Mouse (Mus musculus): Measurements from ENCODE around the gene Prc1.

Prc1 gene

GRCm38 (mm10) chr7:80294062-80294763, at the start of gene Prc1:
Prc1 (plus strand) TSS chr7:80294450.
- DNase-seq (ENCODE audit: inconsistent ontology term) = peak; percentile 99

DNA sequence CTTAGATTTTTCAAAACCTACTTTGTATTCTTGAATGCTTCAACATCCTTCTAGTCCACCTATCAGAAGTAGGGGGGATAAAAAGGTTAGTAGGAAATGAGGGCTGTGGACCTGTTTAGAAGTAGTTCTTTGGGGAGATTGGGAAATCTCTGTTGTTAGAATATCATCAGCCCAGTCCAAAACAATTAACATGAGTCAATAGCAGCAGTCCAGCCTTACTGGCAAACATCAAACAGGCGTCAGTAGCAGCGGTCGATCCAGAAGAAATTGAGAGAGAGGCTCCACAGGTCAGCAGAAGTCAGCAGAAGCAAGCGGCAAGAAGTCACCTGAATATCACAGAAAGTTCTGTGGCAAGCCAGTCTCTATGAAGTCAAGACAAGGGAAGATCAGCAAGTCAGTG, 49.4 kb upstream of the Prc1 start:
- DNase-seq (ENCODE audit: inconsistent ontology term) = no peak

DNA sequence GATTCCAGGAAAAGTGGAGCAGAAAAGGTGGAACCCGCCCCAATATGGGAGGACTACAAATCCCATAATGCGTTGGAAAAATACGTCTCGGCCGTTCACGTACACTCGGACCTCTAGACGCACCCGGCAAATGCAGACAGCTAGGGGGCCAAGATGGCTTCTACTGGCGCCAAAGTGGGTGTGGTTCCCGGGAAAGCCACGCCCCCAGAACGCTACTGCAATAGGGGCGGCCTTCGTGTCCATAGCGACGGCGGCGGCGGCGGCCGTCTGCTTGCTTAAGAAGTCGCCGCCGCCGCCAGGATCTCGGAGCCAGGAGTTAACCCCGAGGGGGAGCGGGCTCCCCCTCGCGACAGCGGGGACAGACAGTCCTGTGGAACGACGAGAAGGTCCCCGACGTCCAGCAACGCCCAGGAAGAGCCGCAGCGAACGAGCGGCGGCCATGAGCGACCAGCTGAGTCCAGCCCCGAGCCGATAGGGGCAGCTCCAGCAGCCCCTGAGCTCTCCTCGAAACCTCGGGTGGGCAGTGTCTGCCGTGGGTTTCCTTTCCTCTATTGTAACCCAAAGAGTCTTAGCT, 48.0 kb upstream of the Prc1 start, which contains the start of gene Ttll13:
Ttll13 (plus strand) TSS at position 229 of the 574 bp plus-strand sequence.
- DNase-seq (ENCODE audit: inconsistent ontology term) = peak; percentile 99

- no peak for DNase-seq (ENCODE audit: inconsistent ontology term)
Measured at GRCm38 (mm10) chr7:80246859-80247258, 47.4 kb upstream of the Prc1 start.

GRCm38 (mm10) chr7:80252437-80252836, 41.8 kb upstream of the Prc1 start:
- no peak for DNase-seq (ENCODE audit: inconsistent ontology term)

DNA sequence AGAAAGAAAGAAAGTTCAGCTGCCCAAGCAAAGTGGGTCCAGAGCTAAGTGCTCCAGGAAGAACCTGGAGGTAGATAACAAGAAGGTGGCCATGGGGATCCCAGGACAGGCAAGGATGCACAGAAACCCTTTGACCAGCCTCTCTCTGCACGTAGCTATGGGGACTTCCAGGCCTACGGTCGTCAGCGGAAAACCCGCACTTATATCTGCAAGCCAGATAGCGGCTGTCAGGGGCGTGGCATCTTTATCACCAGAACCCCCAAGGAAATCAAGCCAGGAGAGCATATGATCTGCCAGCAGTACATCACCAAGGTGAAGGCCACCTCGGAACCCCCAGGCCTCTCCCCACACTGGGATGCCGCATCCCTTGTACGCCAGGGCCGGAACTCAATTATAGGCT, 41.4 kb upstream of the Prc1 start:
- DNase-seq (ENCODE audit: inconsistent ontology term) = no peak

- no peak for DNase-seq (ENCODE audit: inconsistent ontology term)
Measured at GRCm38 (mm10) chr7:80255981-80256380, 38.3 kb upstream of the Prc1 start.

DNA sequence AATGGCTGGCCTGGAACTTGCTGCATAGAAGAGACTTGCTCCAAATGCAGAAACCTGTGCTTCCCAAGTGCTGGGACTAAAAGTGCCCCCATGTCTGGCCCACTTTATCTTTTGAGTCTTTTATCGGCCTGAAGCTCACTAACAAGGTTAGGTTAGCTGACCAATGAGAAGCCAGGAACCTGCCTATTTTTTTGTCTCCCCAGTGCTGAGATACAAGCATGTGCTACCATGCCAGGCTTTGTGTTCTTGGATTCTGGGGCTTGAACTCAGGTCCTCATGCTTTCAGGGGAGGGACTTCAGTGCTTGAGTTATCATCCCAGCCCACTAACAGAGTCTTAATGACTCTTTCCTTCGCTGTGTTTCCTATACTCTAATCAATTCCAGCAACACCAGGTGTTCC, 36.5 kb upstream of the Prc1 start:
- no peak for DNase-seq (ENCODE audit: inconsistent ontology term)

DNA sequence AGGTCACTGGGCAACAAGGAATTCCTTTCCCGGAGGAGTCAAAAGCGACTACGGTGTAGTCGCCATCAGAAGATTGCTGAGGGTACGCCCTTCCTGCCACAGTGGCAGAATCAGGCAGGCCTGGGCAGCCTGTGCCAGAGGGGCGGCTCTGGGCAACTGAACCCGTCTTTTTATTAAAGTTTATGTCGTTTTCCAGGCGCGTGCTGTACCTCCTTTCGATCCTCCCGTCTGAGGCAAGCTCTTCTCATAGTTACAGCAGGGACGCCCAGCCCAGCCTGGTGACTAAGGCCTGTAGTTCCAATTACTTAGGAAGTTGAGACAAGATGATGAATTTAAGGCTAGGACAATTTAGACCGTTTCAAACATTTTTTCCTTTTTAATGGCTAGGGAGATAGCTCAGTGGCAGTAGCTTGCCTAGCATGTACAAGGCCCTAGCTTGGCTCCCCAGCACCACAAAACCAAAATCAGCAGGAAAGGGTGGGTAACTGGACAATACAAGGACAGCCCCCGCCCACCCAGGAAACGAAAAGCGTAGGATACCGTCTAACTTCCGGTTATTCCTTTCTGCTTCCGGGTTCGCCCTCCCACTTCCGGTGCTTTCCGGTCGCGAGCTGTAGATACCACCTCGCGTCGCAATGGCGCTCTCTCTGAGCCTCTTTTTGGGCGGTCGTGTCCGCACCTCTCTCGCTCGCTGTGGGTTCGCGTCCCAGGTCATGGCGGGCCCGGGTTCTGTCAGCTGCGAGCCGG, 33.5 kb upstream of the Prc1 start, which contains the start of gene Ngrn:
Ngrn (plus strand) TSS at position 591 of the 747 bp plus-strand sequence.
- DNase-seq (ENCODE audit: inconsistent ontology term) = peak; percentile 90

DNA sequence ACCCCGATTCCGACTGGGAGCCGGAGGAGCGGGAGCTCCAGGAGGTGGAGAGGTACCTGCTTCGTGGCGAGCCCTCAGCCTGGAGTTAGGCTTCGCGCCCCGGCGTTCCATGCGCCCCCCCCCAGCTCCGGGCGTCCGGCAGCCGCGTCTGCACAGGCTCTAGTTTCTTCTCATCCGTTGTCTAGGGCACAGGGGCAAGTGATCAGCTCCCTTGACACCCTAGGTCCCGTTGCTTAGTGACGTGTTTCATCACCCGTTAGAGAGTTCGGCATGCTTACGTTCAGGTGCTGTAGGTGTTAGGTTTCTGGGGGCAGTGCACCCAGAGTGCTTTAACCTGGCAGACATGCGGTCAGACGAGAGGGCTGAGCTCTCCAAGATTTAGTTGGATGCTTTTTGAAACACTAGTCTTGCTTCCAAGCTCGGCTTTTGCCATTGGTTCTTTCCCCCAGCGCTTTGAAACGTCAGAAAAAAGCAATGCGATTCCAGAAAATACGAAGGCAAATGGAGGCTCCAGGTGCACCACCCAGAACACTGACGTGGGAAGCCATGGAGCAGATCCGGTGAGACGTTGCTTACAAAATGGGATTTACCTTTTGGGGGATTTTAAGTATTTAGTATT, 32.8 kb upstream of the Prc1 start:
- no peak for DNase-seq (ENCODE audit: inconsistent ontology term)

- no peak for DNase-seq (ENCODE audit: inconsistent ontology term)
Measured at GRCm38 (mm10) chr7:80264606-80265005, 29.6 kb upstream of the Prc1 start.

DNA sequence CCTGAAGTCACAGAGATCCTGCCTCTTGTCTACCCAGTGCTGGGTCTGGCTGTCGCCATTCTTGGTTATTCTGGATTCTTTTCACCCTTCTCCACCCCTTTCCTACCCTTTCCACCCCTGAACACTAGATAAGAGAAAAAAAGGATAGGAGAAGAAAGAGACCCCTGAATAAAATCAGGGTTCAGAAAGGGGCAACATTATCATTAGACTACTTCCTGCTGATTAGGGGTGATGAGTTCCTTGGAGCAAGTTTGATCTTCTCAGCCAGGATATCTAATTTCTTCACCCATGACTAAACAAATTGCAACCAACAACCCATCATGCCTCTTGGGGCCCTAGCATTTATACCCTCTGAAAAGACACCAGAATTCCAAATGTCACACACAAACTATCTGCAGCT, 26.5 kb upstream of the Prc1 start:
- no peak for DNase-seq (ENCODE audit: inconsistent ontology term)

DNA sequence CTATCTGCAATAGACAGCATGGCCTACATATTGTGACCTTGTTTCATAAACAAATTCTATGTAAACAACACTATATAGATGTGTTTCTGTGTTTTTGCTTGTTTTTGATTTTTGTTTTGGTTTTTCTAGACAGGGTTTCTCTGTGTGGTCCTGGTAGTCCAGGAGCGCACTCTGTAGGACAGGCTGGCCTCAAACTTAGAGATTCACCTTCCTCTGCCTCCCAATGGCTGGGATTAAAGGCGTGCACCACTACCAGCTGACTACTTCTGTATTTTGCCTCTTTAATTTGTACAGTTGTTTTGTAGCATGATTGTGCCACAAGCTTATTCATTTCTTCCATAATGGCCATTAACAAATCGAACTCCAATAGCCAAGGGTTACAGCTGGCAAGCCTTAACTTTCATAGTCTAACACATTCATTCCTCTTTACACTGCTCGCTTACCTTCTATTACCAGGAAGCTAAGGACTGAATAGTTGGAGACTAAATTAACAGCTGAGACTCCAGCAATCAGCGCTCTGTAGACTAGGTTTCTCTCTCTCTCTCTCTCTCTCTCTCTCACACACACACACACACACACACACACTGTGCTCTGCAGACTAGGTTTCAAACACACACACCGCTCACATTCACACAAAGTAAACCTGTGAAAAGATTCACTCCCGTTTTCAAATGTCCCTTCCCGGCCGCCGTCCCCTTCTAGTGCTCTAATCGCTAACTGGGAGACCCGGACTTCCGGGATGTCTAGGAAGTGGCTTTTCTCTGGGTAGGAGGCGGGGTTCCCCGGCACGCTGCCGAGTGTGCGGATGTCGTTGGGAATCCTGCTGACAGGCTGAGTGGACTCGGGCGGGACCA, 25.1 kb upstream of the Prc1 start, which contains the start of gene Vps33b:
Vps33b (plus strand) TSS at position 753 of the 854 bp plus-strand sequence.
- DNase-seq (ENCODE audit: inconsistent ontology term) = peak; percentile 99

DNA sequence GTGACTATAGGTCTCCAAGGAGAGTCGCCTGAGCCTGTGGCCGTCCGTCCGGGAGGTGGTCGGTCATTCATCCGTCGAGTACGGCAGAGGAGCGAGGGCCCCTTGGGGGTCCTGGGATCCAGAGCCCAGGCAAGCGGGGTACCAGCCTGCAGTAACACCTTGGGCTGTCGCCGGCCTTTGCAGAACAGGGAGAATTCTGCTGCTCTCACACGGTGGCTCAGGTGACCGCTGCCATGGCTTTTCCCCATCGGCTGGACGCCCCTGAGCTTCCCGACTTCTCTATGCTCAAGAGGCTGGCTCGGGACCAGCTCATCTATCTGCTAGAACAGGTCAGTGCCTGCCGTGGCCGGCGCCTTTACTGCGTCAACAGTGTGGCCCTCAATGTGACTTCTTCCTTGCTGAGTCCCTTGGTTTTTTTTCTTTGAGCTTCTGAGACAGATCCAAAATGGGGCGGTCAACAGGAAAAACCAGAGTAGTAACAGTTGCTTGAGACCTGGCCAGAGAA, 24.4 kb upstream of the Prc1 start:
- DNase-seq (ENCODE audit: inconsistent ontology term) = no peak

DNA sequence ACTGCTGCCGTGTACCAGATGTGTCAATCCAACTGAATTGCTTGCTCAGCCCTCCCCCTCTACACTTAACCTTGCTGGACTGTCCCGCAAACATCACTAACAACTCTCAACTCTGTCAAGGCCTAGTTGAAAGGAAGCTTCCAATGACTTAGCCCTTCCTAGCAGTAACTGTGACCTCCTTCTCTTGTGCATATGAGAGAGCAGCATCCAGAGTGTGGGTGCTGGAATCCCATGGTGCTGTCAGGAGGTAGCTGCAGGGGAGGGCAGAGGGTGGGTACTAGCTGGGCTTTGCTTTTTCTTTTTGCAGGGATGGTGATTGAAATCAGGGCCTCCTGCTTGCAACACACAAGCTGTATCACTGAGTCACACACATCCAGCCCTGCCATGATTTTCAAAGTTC, 20.8 kb upstream of the Prc1 start:
- DNase-seq (ENCODE audit: inconsistent ontology term) = no peak

DNA sequence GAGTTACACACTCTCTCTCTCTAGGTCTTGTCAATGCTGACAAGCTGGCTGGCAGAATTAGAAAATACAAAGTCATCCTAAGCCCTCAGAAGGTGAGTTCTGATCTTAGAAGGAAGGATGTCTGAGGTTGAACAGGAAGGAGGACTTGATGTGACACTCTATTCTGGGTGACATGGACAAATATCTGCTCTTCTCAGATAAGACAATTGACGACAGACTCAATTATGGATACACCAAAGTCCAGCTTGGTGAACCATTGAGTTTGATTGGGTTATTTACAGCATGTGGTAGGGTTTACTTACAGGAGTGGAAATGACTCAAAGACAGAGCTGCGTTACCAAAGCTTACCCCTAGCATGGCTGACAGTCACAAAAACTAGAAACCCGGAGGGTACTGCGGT, 17.9 kb upstream of the Prc1 start:
- DNase-seq (ENCODE audit: inconsistent ontology term) = no peak

DNA sequence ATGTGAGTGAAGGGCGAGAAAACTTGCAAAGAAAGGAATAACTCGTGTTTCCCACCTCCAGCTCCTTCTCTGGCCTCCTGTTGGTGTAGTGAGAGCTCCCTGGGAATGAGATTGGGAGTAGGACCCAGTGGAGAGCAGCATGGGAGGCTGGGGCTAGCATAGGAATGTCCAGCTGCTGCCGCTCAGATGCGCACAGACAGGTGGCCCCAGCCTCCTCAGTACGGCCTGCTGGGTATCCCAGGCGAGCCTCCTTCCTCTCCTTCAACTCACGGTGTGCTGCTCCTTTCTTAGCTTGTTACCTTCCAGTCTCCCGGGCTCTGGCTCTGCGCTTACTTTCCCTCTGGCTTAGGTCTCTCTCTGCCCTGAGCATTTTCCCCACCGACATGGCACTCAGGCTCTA, 14.2 kb upstream of the Prc1 start:
- DNase-seq (ENCODE audit: inconsistent ontology term) = no peak

GRCm38 (mm10) chr7:80280998-80281397, 13.3 kb upstream of the Prc1 start:
- no peak for DNase-seq (ENCODE audit: inconsistent ontology term)

DNA sequence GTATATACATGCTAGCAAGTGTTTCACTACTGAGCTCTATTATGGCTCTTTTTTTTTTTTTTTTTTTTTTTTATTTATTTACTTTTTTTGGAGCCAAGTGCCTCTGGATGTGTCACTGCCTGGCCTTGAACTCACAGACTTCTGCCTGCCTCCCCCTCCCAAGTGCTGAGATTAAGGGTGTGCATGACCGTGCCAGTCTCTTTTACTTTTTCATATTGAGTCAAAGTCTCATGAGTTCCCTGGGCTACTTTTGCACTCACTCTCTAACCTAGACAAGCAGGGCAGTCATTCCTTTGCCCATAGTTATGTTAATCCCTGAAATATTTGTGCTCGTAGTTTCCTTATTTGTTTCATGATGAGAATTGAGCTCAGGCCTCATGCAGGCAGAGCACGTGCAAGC, 12.6 kb upstream of the Prc1 start:
- DNase-seq (ENCODE audit: inconsistent ontology term) = no peak

GRCm38 (mm10) chr7:80283226-80283918, 10.9 kb upstream of the Prc1 start:
- no peak for DNase-seq (ENCODE audit: inconsistent ontology term)

DNA sequence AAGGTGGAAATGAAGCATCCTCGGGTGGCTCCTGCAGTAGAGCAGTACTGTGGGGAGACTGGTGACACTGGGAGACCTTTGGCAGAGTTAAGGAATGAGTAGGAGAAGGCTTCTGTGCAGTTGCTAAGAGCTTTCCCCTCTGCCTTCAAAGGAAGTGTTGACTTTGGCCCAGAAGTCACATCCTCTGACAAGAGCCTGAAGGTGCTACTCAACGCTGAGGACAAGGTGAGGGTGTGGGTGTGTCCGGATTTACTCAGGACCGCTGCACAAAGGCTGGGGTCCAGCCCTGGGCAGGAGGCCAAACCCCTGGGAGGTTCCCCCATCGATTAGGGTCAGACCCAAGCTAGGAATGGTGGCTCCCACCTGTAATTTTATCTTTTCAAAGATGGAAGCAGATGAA, 9.9 kb upstream of the Prc1 start:
- DNase-seq (ENCODE audit: inconsistent ontology term) = no peak

Measured in Muller cell, postnatal 12 days (primary cell).